Mouse (Mus musculus) ZHBTc4 (cell line): ENCODE data around the gene Myog.

ENCODE experiments used
- DNase-seq: peaks from one replicate; pipeline ENCODE4 v3.0.0-alpha.2; 2011; ENCODE audit warnings: low read depth, low spot score

The Myog gene

GRCm38 (mm10) chr1:134326841-134327346 is 37.1 kb downstream of the Myog start:
- DNase-seq, result peak; percentile 73

GRCm38 (mm10) chr1:134331879-134332635 is 42.3 kb downstream of the Myog start:
- DNase-seq, result peak; percentile 82

- no peak for DNase-seq
Observed at GRCm38 (mm10) chr1:134332770-134333271, 43.0 kb downstream of the Myog start, which contains the start of gene Ppfia4. Gene Ppfia4, minus strand, starts transcription at chr1:134332928.

- no peak for DNase-seq
Observed at GRCm38 (mm10) chr1:134333371-134334110, 43.8 kb downstream of the Myog start.

GRCm38 (mm10) chr1:134334111-134334827 is 44.5 kb downstream of the Myog start:
- no peak for DNase-seq

GRCm38 (mm10) chr1:134335211-134335923 is 45.6 kb downstream of the Myog start:
- DNase-seq, result no peak

GRCm38 (mm10) chr1:134335924-134336810 is 46.4 kb downstream of the Myog start:
- peak; percentile 69 for DNase-seq

- no peak for DNase-seq
Observed at GRCm38 (mm10) chr1:134336958-134337710, 47.3 kb downstream of the Myog start.

GRCm38 (mm10) chr1:134339162-134339561 is 49.4 kb downstream of the Myog start:
- DNase-seq, result no peak

- peak; percentile 87 for DNase-seq
Observed at GRCm38 (mm10) chr1:134339757-134340619, 50.2 kb downstream of the Myog start.

- no peak for DNase-seq
Observed at GRCm38 (mm10) chr1:134341641-134342277, 52.0 kb downstream of the Myog start.
